Mouse (Mus musculus): ENCODE measurements around the gene Cdkl3.
"Not testable (repeated sequence)": the region's sequence is repeated elsewhere in the genome, so short reads cannot be mapped to it uniquely, and the experiment has no call there.

Gene Cdkl3

GRCm38 (mm10) chr11:52108796-52109195 lies 104.8 kb downstream of the Cdkl3 start:
- in situ Hi-C loops (cut with MboI; ENCODE audit: unreplicated experiment in 2 of 2): no loop called here

GRCm38 (mm10) chr11:52109421-52109820 lies 105.4 kb downstream of the Cdkl3 start:
- in situ Hi-C loops (cut with MboI; ENCODE audit: unreplicated experiment in 2 of 2): no loop called here

- in situ Hi-C loops (cut with MboI; ENCODE audit: unreplicated experiment in 2 of 2): no loop called here
Measured at GRCm38 (mm10) chr11:52115479-52115878, 111.5 kb downstream of the Cdkl3 start.

- in situ Hi-C loops (cut with MboI; ENCODE audit: unreplicated experiment in 2 of 2): not testable (repeated sequence)
Measured at GRCm38 (mm10) chr11:52116117-52116516, 112.1 kb downstream of the Cdkl3 start.

GRCm38 (mm10) chr11:52117156-52117555 lies 113.1 kb downstream of the Cdkl3 start:
- in situ Hi-C loops (cut with MboI; ENCODE audit: unreplicated experiment in 2 of 2): no loop called here

- in situ Hi-C loops (cut with MboI; ENCODE audit: unreplicated experiment in 2 of 2): not testable (repeated sequence)
Measured at GRCm38 (mm10) chr11:52120415-52120814, 116.4 kb downstream of the Cdkl3 start.

GRCm38 (mm10) chr11:52122045-52122444 lies 118.0 kb downstream of the Cdkl3 start:
- in situ Hi-C loops (cut with MboI; ENCODE audit: unreplicated experiment in 2 of 2): no loop called here

GRCm38 (mm10) chr11:52124468-52124867 lies 120.4 kb downstream of the Cdkl3 start:
- in situ Hi-C loops (cut with MboI; ENCODE audit: unreplicated experiment in 2 of 2): no loop called here

- in situ Hi-C loops (cut with MboI; ENCODE audit: unreplicated experiment in 2 of 2): no loop called here
Measured at GRCm38 (mm10) chr11:52127169-52127568, 123.1 kb downstream of the Cdkl3 start.

- in situ Hi-C loops (cut with MboI; ENCODE audit: unreplicated experiment in 2 of 2): no loop called here
Measured at GRCm38 (mm10) chr11:52127760-52128159, 123.7 kb downstream of the Cdkl3 start.

GRCm38 (mm10) chr11:52128316-52129061 lies 124.5 kb downstream of the Cdkl3 start:
- in situ Hi-C loops (cut with MboI; ENCODE audit: unreplicated experiment in 2 of 2): no loop called here

- in situ Hi-C loops (cut with MboI; ENCODE audit: unreplicated experiment in 2 of 2): no loop called here
Measured at GRCm38 (mm10) chr11:52129171-52129570, 125.2 kb downstream of the Cdkl3 start.

GRCm38 (mm10) chr11:52129621-52130450 lies 125.8 kb downstream of the Cdkl3 start:
- in situ Hi-C loops (cut with MboI; ENCODE audit: unreplicated experiment in 2 of 2): no loop called here

- in situ Hi-C loops (cut with MboI; ENCODE audit: unreplicated experiment in 2 of 2): no loop called here
Measured at GRCm38 (mm10) chr11:52130451-52131068, 126.5 kb downstream of the Cdkl3 start.
